Mouse (Mus musculus) neural tube, embryonic 14.5 days (tissue): ENCODE results near the gene Tnfrsf1a. TPM values are rescaled to one million over a fixed set of nuclear protein-coding genes. Genes with fewer than 3 reads are reported as not detected.

Experiments used
- ATAC-seq: fragments of 200-750 bp; cut with Nextera tagmentation; 2 replicates; pipeline ENCODE4 v1.8.0; 2017; ENCODE audit warnings: low read depth, mild to moderate bottlenecking, moderate TSS enrichment, moderate library complexity
- H3K27ac ChIP-seq: fragments of 300-500 bp; sonication (generic); 2 replicates; pipeline ENCODE4 v1.5.1; 2014; ENCODE audit warnings: low read depth, mild to moderate bottlenecking, control low read depth, low read length, moderate library complexity, mixed read lengths
- H3K27me3 ChIP-seq: fragments of 300-500 bp; sonication (generic); 2 replicates; pipeline ENCODE4 v1.6.1; 2014; ENCODE audit warnings: low read length; ENCODE audit not compliant: control insufficient read depth, insufficient read depth
- H3K36me3 ChIP-seq: fragments of 300-500 bp; sonication (generic); 2 replicates; pipeline ENCODE4 v1.6.1; 2014; ENCODE audit warnings: low read length, mixed read lengths; ENCODE audit not compliant: control insufficient read depth, insufficient read depth
- H3K4me1 ChIP-seq: fragments of 300-500 bp; sonication (generic); 2 replicates; pipeline ENCODE4 v1.6.1; 2014; ENCODE audit warnings: low read length; ENCODE audit not compliant: control insufficient read depth, insufficient read depth
- H3K4me2 ChIP-seq: fragments of 300-500 bp; sonication (generic); 2 replicates; pipeline ENCODE4 v1.6.1; 2014; ENCODE audit warnings: mild to moderate bottlenecking, low read depth, low read length, control low read depth
- H3K4me3 ChIP-seq: fragments of 300-500 bp; sonication (generic); 2 replicates; pipeline ENCODE4 v1.5.1; 2014; ENCODE audit warnings: low read depth, low read length, control low read depth, mixed read lengths
- H3K9ac ChIP-seq: fragments of 300-500 bp; sonication (generic); replicated peaks from 2 replicates; pipeline ENCODE4 v1.6.1; 2014; ENCODE audit warnings: low read depth, mild to moderate bottlenecking, control low read depth, low read length, mixed read lengths
- H3K9me3 ChIP-seq: fragments of 300-500 bp; sonication (generic); 2 replicates; pipeline ENCODE4 v1.6.1; 2016; ENCODE audit warnings: low read length; ENCODE audit not compliant: control insufficient read depth
- WGBS: fragments of 180-500 bp; shearing (Covaris S2); extraction: QIAGEN DNeasy Blood & Tissue Kit; methylation state at CpG from one replicate; pipeline ENCODE4 v1.1.7; 2014; 5-methylcytosine and 5-hydroxymethylcytosine counted together
- polyA plus RNA-seq: library from polyadenylated mRNA; unstranded; fragments of >200 nt; fragmentation: Nextera tagmentation; extraction: Ambion mirVana; gene quantifications from 2 replicates; pipeline ENCODE4 v1.2.1, GENCODE M21; 2014

Gene Tnfrsf1a
- polyA plus RNA-seq, 1 experiment from 2014 or later, result 6.5 TPM

GRCm38 (mm10) chr6:125364448-125364847, 15.3 kb downstream of the Tnfrsf1a start:
- Histone ChIP-seq H3K4me2 (no peak overlapping the region), H3K9me3 (no peaks in the 10 kb centered on the region), H3K4me3 (no peak overlapping the region), H3K4me1 (no peaks in the 10 kb centered on the region), H3K9ac (no peak overlapping the region), H3K36me3 (no peaks in the 10 kb centered on the region), H3K27me3 (peaks cover 19% of the 10 kb centered on the region), H3K27ac (no peak overlapping the region)
- no peak for ATAC-seq
- 3% methylated on average over 7 of the region's 8 CpGs for WGBS

- ATAC-seq, result no peak
- peaks cover 19% of the 10 kb centered on the region for H3K27me3 ChIP-seq
- no peaks in the 10 kb centered on the region for H3K36me3 ChIP-seq
- no peak overlapping the region for H3K27ac ChIP-seq
- no peaks in the 10 kb centered on the region for H3K9me3 ChIP-seq
- 84% methylated on average over 5 of the region's 5 CpGs for WGBS
- no peak overlapping the region for H3K4me3 ChIP-seq
- no peaks in the 10 kb centered on the region for H3K4me1 ChIP-seq
- H3K4me2 ChIP-seq, result no peak overlapping the region
- H3K9ac ChIP-seq, result no peak overlapping the region
Observed at GRCm38 (mm10) chr6:125365522-125365921, 16.4 kb downstream of the Tnfrsf1a start.

- H3K27me3 ChIP-seq, result peaks cover 19% of the 10 kb centered on the region
- no peak overlapping the region for H3K4me2 ChIP-seq
- 80% methylated on average over 1 of the region's 1 CpGs for WGBS
- H3K4me1 ChIP-seq, result no peaks in the 10 kb centered on the region
- H3K27ac ChIP-seq, result no peak overlapping the region
- H3K4me3 ChIP-seq, result no peak overlapping the region
- H3K9me3 ChIP-seq, result no peaks in the 10 kb centered on the region
- ATAC-seq, result no peak
- H3K9ac ChIP-seq, result no peak overlapping the region
- no peaks in the 10 kb centered on the region for H3K36me3 ChIP-seq
Observed at GRCm38 (mm10) chr6:125366133-125366532, 17.0 kb downstream of the Tnfrsf1a start.

GRCm38 (mm10) chr6:125367758-125368371, 18.7 kb downstream of the Tnfrsf1a start:
- Histone ChIP-seq H3K4me1 (no peaks in the 10 kb centered on the region), H3K4me2 (no peak overlapping the region), H3K4me3 (no peak overlapping the region), H3K9ac (no peak overlapping the region), H3K27ac (no peak overlapping the region), H3K36me3 (no peaks in the 10 kb centered on the region), H3K9me3 (no peaks in the 10 kb centered on the region), H3K27me3 (peaks cover 14% of the 10 kb centered on the region)
- 48% methylated on average over 4 of the region's 4 CpGs for WGBS
- ATAC-seq, result no peak

GRCm38 (mm10) chr6:125377042-125377441, 27.9 kb downstream of the Tnfrsf1a start:
- Histone ChIP-seq H3K27ac (no peak overlapping the region), H3K27me3 (peaks cover 35% of the 10 kb centered on the region)
- 45% methylated on average over 6 of the region's 6 CpGs for WGBS

GRCm38 (mm10) chr6:125377582-125378451, 28.7 kb downstream of the Tnfrsf1a start:
- Histone ChIP-seq H3K36me3 (no peaks in the 10 kb centered on the region), H3K27ac (no peak overlapping the region), H3K9me3 (no peaks in the 10 kb centered on the region), H3K27me3 (peaks cover 35% of the 10 kb centered on the region), H3K4me3 (no peak overlapping the region), H3K4me2 (no peak overlapping the region), H3K4me1 (peaks cover 10% of the 10 kb centered on the region), H3K9ac (no peak overlapping the region)
- peak; percentile 19; the same call in 1 of the 2 replicates for ATAC-seq
- 35% methylated on average over 16 of the region's 16 CpGs for WGBS

More at GRCm38 (mm10) chr6:125377042-125377441, 27.9 kb downstream of the Tnfrsf1a start:
- ATAC-seq, result peak; percentile 38; the same call in 1 of the 2 replicates
- Histone ChIP-seq H3K9ac (no peak overlapping the region), H3K4me3 (no peak overlapping the region), H3K9me3 (no peaks in the 10 kb centered on the region), H3K36me3 (no peaks in the 10 kb centered on the region), H3K4me1 (peaks cover 10% of the 10 kb centered on the region), H3K4me2 (no peak overlapping the region)

- ATAC-seq, result no peak
- no peak overlapping the region for H3K4me2 ChIP-seq
- no peaks in the 10 kb centered on the region for H3K9me3 ChIP-seq
- H3K27ac ChIP-seq, result no peak overlapping the region
- H3K27me3 ChIP-seq, result peaks cover 35% of the 10 kb centered on the region
- WGBS, result 10% methylated on average over 6 of the region's 6 CpGs
- no peak overlapping the region for H3K4me3 ChIP-seq
- H3K36me3 ChIP-seq, result no peaks in the 10 kb centered on the region
- H3K9ac ChIP-seq, result no peak overlapping the region
- peaks cover 10% of the 10 kb centered on the region for H3K4me1 ChIP-seq
Observed at GRCm38 (mm10) chr6:125378621-125379020, 29.5 kb downstream of the Tnfrsf1a start.

- no peak overlapping the region for H3K27ac ChIP-seq
- peaks cover 10% of the 10 kb centered on the region for H3K4me1 ChIP-seq
- H3K9me3 ChIP-seq, result no peaks in the 10 kb centered on the region
- no peak for ATAC-seq
- H3K36me3 ChIP-seq, result no peaks in the 10 kb centered on the region
- peak overlapping the region; percentile 49 for H3K4me2 ChIP-seq
- peaks cover 35% of the 10 kb centered on the region for H3K27me3 ChIP-seq
- H3K9ac ChIP-seq, result no peak overlapping the region
- 5% methylated on average over 9 of the region's 9 CpGs for WGBS
- peak overlapping the region; percentile 28; the same call in 1 of the 2 replicates for H3K4me3 ChIP-seq
Observed at GRCm38 (mm10) chr6:125379781-125380180, 30.6 kb downstream of the Tnfrsf1a start.
